Comparison of ENCODE assay signal across 14 mouse cellular contexts in the genomic region with DNA sequence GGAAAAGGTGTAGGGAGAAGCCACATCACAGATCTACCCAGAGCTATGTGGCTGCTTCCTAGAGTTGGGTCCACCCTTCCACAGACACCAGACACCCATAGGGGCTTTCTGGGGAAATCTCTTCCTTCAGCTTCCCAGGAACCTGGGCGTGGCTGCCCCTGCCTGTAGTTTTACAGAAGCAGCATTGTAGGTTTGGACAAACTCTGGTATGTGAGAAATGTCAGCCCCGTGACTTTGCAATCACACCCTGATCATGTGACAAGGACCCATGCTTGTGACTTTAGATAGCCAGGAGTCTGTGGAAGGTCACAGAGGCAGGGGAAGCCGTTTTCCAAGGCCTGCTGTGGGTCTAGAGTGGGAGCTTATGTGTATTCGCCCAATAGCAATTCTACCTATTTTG. TPM values are rescaled to one million over a fixed set of nuclear protein-coding genes. Genes with fewer than 3 reads are reported as not detected.
A peak's percentile ranks its signal among the peaks of the same experiment; 100 is the strongest.
DNase-seq lines count a peak whose midpoint lies in the region; ATAC-seq and TF ChIP-seq lines count a peak whose summit lies in the region.
"Had no signal": no experiment of that assay in that cellular context is flagged by ENCODE, and none has a peak within 500 bp of the region (broad histone marks: within the 10 kb centered on the region; RNA-seq: fewer than 3 reads in every experiment).

No protein-coding gene starts in this region.

- intact Hi-C loops in heart, postnatal 25 days (cut with DNase I) = no loop called here
- intact Hi-C loops in gastrocnemius, postnatal 36 days (cut with DNase I) = no loop called here

- no peaks in the 10 kb centered on the region for H3K9me3 ChIP-seq in heart, embryonic 13.5 days
- H3K9me3 ChIP-seq in lung, postnatal 0 days (ENCODE audit: low read length) = no peaks in the 10 kb centered on the region

- TF ChIP-seq EP300 in lung, postnatal 0 days (IDR thresholded peaks at IDR 0.05) = 0 out of 2 replicates have a peak, but pooled peaks have one; percentile 29

- no peak for TF ChIP-seq CTCF in C2C12 (IDR thresholded peaks at IDR 0.05; ENCODE audit: control insufficient read depth, insufficient read depth, insufficient read length)
- no peak for TF ChIP-seq CTCF in lung, postnatal 0 days (IDR thresholded peaks at IDR 0.05)

- WGBS in heart, embryonic 13.5 days = 35% methylated on average over 4 of the region's 4 CpGs
- WGBS in lung, postnatal 0 days = 41% methylated on average over 4 of the region's 4 CpGs

- H3K79me2 ChIP-seq in C2C12 (ENCODE audit: control insufficient read depth, insufficient read depth) = no peaks in the 10 kb centered on the region

- 0 out of 2 replicates have a peak overlapping the region, but pooled peaks have one; percentile 7 for H3K4me2 ChIP-seq in heart, embryonic 13.5 days
- H3K4me2 ChIP-seq in lung, postnatal 0 days (replicated peaks; ENCODE audit: low read depth, low read length) = no peak overlapping the region

- no peaks in the 10 kb centered on the region for H3K36me3 ChIP-seq in heart, embryonic 13.5 days
- no peaks in the 10 kb centered on the region for H3K36me3 ChIP-seq in C2C12 (ENCODE audit: control insufficient read depth, insufficient read depth)
- no peaks in the 10 kb centered on the region for H3K36me3 ChIP-seq in lung, postnatal 0 days (ENCODE audit: insufficient read depth, low read length)

- peak overlapping the region; percentile 61; the same call in 1 of the 2 replicates for H3K9ac ChIP-seq in heart, embryonic 13.5 days
- no peak overlapping the region for H3K9ac ChIP-seq in lung, postnatal 0 days (replicated peaks; ENCODE audit: low read depth)
- H3K9ac ChIP-seq: forebrain, postnatal 0 days had no signal

- no peak overlapping the region for H3K4me3 ChIP-seq in heart, embryonic 13.5 days
- no peak overlapping the region for H3K4me3 ChIP-seq in C2C12 (ENCODE audit: insufficient read depth, poor library complexity, severe bottlenecking)
- no peak overlapping the region for H3K4me3 ChIP-seq in lung, postnatal 0 days (ENCODE audit: low read depth, low read length)

- DNase-seq in heart, postnatal 25 days (ENCODE audit: low spot score) = no peak
- DNase-seq in c-Kit-positive CD71-positive TER-119-negative erythroid progenitor cells, embryonic 14.5 days (ENCODE audit: low read depth) = peak; percentile 77
- DNase-seq in lung, postnatal 0 days (ENCODE audit: low spot score) = peak; percentile 55
- no peak for DNase-seq in adrenal gland, adult 2 months
- no peak for DNase-seq in gastrocnemius, postnatal 36 days
- no peak for DNase-seq in layer of hippocampus, adult 9-10 months (ENCODE audit: low spot score)
- DNase-seq: cerebellum, adult 11 months; forebrain, postnatal 0 days; left cerebral cortex, postnatal 4 days; thymus, postnatal 36 days had no signal

- H3K4me1 ChIP-seq in heart, embryonic 13.5 days = peaks cover 36% of the 10 kb centered on the region
- no peaks in the 10 kb centered on the region for H3K4me1 ChIP-seq in lung, postnatal 0 days (ENCODE audit: insufficient read depth, low read depth, low read length)

- H3K79me3 ChIP-seq in C2C12 (ENCODE audit: low read depth) = no peaks in the 10 kb centered on the region

- peak overlapping the region; percentile 56 for H3K27ac ChIP-seq in heart, embryonic 13.5 days (replicated peaks)
- 0 out of 2 replicates have a peak overlapping the region, but pooled peaks have one; percentile 9 for H3K27ac ChIP-seq in lung, postnatal 0 days (ENCODE audit: low read length)

- ATAC-seq in heart, embryonic 13.5 days (ENCODE audit: extremely low read depth, insufficient number of reproducible peaks, low FRiP score, low TSS enrichment) = no peak
- ATAC-seq in lung, postnatal 0 days = peak; percentile 16; the same call in 1 of the 2 replicates
- ATAC-seq: CD4-positive, CD25-positive, alpha-beta regulatory T cell, adult 4 months; forebrain, postnatal 0 days had no signal

- H3K27me3 ChIP-seq in heart, embryonic 13.5 days (replicated peaks) = no peaks in the 10 kb centered on the region
- peaks cover 2% of the 10 kb centered on the region for H3K27me3 ChIP-seq in C2C12 (ENCODE audit: control insufficient read depth, insufficient read depth, insufficient read length)
- H3K27me3 ChIP-seq in lung, postnatal 0 days (replicated peaks; ENCODE audit: insufficient read depth, low read length) = no peaks in the 10 kb centered on the region; the same call in 1 of the 2 replicates

- H3ac ChIP-seq in C2C12 (ENCODE audit: control insufficient read depth, insufficient read length, low read depth) = no peak overlapping the region

TF ChIP-seq in C2C12, 6 proteins besides CTCF, POLR2A, EP300 and RAD21:
- TF ChIP-seq MYOG (IDR thresholded peaks at IDR 0.05; ENCODE audit: control insufficient read depth, extremely low read depth, insufficient read length) = no peak
- peak; percentile 46 for TF ChIP-seq USF1 (IDR thresholded peaks at IDR 0.05; ENCODE audit: low read depth)

RNA-seq across cellular contexts. Expression of a gene that starts 5.5 kb away (rescaled TPM):
- 806 and 882 TPM in 2 replicates for polyA plus RNA-seq in heart, embryonic 13.5 days (2015; fragmentation: Nextera tagmentation; extraction: Ambion mirVana)
- 1,000 to 10,000 TPM; 1,615 to 1,699 TPM for total RNA-seq in heart, postnatal 25 days (2021)
- not detected for polyA plus RNA-seq in C2C12 (2012; fragmentation: generic; extraction: Trizol)
- polyA plus RNA-seq in lung, postnatal 0 days (2015; fragmentation: Nextera tagmentation; extraction: Ambion mirVana) = 4.7 and 6.5 TPM in 2 replicates
- total RNA-seq in adrenal gland, adult 2 months (2021) = under 1 TPM; 0.07 to 0.09 TPM
- polyA plus RNA-seq in adrenal gland, adult 2 months (2012; rRNA removed) = not detected in 2 replicates
- not detected for total RNA-seq in gastrocnemius, postnatal 36 days (2021)
- total RNA-seq: left cerebral cortex, postnatal 4 days had no signal
- polyA plus RNA-seq: CD4-positive, CD25-positive, alpha-beta regulatory T cell, adult 4 months; hindbrain, embryonic 11.5 days had no signal

RNA-seq across cellular contexts. Expression of a gene that starts 30.3 kb away (rescaled TPM):
- 3.5 and 3.9 TPM in 2 replicates for polyA plus RNA-seq in heart, embryonic 13.5 days (2015; fragmentation: Nextera tagmentation; extraction: Ambion mirVana)
- total RNA-seq in heart, postnatal 25 days (2021) = 1 to 10 TPM; 3.7 to 4.3 TPM
- polyA plus RNA-seq in C2C12 (2012; fragmentation: generic; extraction: Trizol) = not detected
- 23.9 and 24.2 TPM in 2 replicates for polyA plus RNA-seq in lung, postnatal 0 days (2015; fragmentation: Nextera tagmentation; extraction: Ambion mirVana)
- total RNA-seq in adrenal gland, adult 2 months (2021) = 1 to 10 TPM; 5.0 to 7.1 TPM
- polyA plus RNA-seq in adrenal gland, adult 2 months (2012; rRNA removed) = 17.6 and 21.9 TPM in 2 replicates
- 1 to 10 TPM in 1 of 2 experiments, under 1 TPM in 1; 0.91 to 1.1 TPM for total RNA-seq in gastrocnemius, postnatal 36 days (2021)

RNA-seq across cellular contexts. Expression of a gene that starts 42.3 kb away (rescaled TPM):
- 45.0 and 55.5 TPM in 2 replicates for polyA plus RNA-seq in heart, embryonic 13.5 days (2015; fragmentation: Nextera tagmentation; extraction: Ambion mirVana)
- 10 to 100 TPM; 22.9 to 28.2 TPM for total RNA-seq in heart, postnatal 25 days (2021)
- 52.3 TPM for polyA plus RNA-seq in C2C12 (2012; fragmentation: generic; extraction: Trizol)
- 32.6 and 34.4 TPM in 2 replicates for polyA plus RNA-seq in lung, postnatal 0 days (2015; fragmentation: Nextera tagmentation; extraction: Ambion mirVana)
- 10 to 100 TPM; 27.7 to 36.7 TPM for total RNA-seq in adrenal gland, adult 2 months (2021)
- polyA plus RNA-seq in adrenal gland, adult 2 months (2012; rRNA removed) = 60.4 and 66.7 TPM in 2 replicates
- 10 to 100 TPM; 21.1 to 21.7 TPM for total RNA-seq in gastrocnemius, postnatal 36 days (2021)

RNA-seq across cellular contexts. Expression of a gene that starts 58.7 kb away (rescaled TPM):
- 226 and 239 TPM in 2 replicates for polyA plus RNA-seq in heart, embryonic 13.5 days (2015; fragmentation: Nextera tagmentation; extraction: Ambion mirVana)
- 100 to 1,000 TPM; 209 to 241 TPM for total RNA-seq in heart, postnatal 25 days (2021)
- polyA plus RNA-seq in C2C12 (2012; fragmentation: generic; extraction: Trizol) = 367 TPM
- polyA plus RNA-seq in lung, postnatal 0 days (2015; fragmentation: Nextera tagmentation; extraction: Ambion mirVana) = 181 and 186 TPM in 2 replicates
- 100 to 1,000 TPM; 235 to 255 TPM for total RNA-seq in adrenal gland, adult 2 months (2021)
- 28.1 and 31.9 TPM in 2 replicates for polyA plus RNA-seq in adrenal gland, adult 2 months (2012; rRNA removed)
- total RNA-seq in gastrocnemius, postnatal 36 days (2021) = 100 to 1,000 TPM; 223 to 229 TPM

Comparison
In these comparisons a context has a peak if more than half of its experiments do, and no peak if none do; other contexts are left out.
1. DNase-seq: peak in c-Kit-positive CD71-positive TER-119-negative erythroid progenitor cells, embryonic 14.5 days (single experiment) and lung, postnatal 0 days (single experiment); none in heart, postnatal 25 days (single experiment), adrenal gland, adult 2 months (single experiment), gastrocnemius, postnatal 36 days (0 of 2) and layer of hippocampus, adult 9-10 months (single experiment).
2. RNA of a gene that starts 5.5 kb away (polyA plus RNA-seq): 806 to 882 TPM in heart, embryonic 13.5 days; 4.7 to 6.5 TPM in lung, postnatal 0 days, not detected in C2C12 (single experiment) and not detected in adrenal gland, adult 2 months; every median in the first group is over 100 times any median in the second.